Mouse (Mus musculus) CH12.LX (cell line): ENCODE measurements around the gene Olfr1155. TPM values are rescaled to one million over a fixed set of nuclear protein-coding genes. Genes with fewer than 3 reads are reported as not detected.

Experiments
- DNase-seq: peaks from one replicate; pipeline ENCODE4 v3.0.0-alpha.2; 2013; ENCODE audit errors: extremely low read depth
- H3K27ac ChIP-seq: 2 replicates; pipeline ENCODE4 v1.5.1; 2012; ENCODE audit warnings: low read depth, mild to moderate bottlenecking, control low read depth, moderate library complexity; ENCODE audit not compliant: insufficient read depth
- H3K27me3 ChIP-seq: replicated peaks from 2 replicates; pipeline ENCODE3; 2012; ENCODE audit warnings: inconsistent platforms
- H3K36me3 ChIP-seq, 2 experiments: replicated peaks in 1 of 2; 2 replicates each; pipeline versions ENCODE3 to v1.6.1; 2012; ENCODE audit warnings: inconsistent platforms in 1 of 2, low read length in 1 of 2, mild to moderate bottlenecking in 1 of 2, mixed read lengths in 1 of 2, moderate library complexity in 1 of 2; ENCODE audit not compliant: control insufficient read depth in 1 of 2, insufficient read depth in 1 of 2
- H3K4me1 ChIP-seq, 2 experiments: 2 replicates each; pipeline ENCODE4 v1.6.1; 2012; ENCODE audit warnings: inconsistent platforms in 1 of 2, moderate library complexity in 1 of 2; ENCODE audit not compliant: insufficient read depth in 2 of 2, control insufficient read depth in 1 of 2
- H3K4me2 ChIP-seq: 2 replicates; pipeline ENCODE4 v1.6.1; 2012; ENCODE audit warnings: low read depth, mild to moderate bottlenecking, control low read depth; ENCODE audit not compliant: poor library complexity, insufficient read depth, severe bottlenecking
- H3K4me3 ChIP-seq, 3 experiments: fragments of 150-350 bp in 1 of 3; sonication (generic) in 1 of 3; replicated peaks in 1 of 3; 2 replicates each; pipeline versions ENCODE3 to v1.5.1; 2011 to 2012; ENCODE audit warnings: low read depth in 2 of 3, low read length in 2 of 3, mild to moderate bottlenecking in 2 of 3, moderate library complexity in 2 of 3, control low read depth in 1 of 3, improper control_type of control experiment in 1 of 3, inconsistent platforms in 1 of 3, mixed read lengths in 1 of 3; ENCODE audit not compliant: poor library complexity in 1 of 3
- H3K79me2 ChIP-seq: replicated peaks from 2 replicates; pipeline ENCODE4 v1.6.1; 2012; ENCODE audit warnings: mild to moderate bottlenecking, moderate library complexity; ENCODE audit not compliant: control insufficient read depth, poor library complexity, insufficient read depth, severe bottlenecking; ENCODE audit errors: extremely low read depth
- H3K9ac ChIP-seq: 2 replicates; pipeline ENCODE4 v1.6.1; 2012; ENCODE audit warnings: low read depth, mild to moderate bottlenecking, control low read depth, moderate library complexity; ENCODE audit not compliant: insufficient read depth
- H3K9me3 ChIP-seq: replicated peaks from 2 replicates; pipeline ENCODE3; 2012; ENCODE audit warnings: low read length, inconsistent platforms, mixed read lengths
- BHLHE40 ChIP-seq: IDR thresholded peaks from 2 replicates; pipeline ENCODE4 v1.6.1; 2011; ENCODE audit warnings: mild to moderate bottlenecking, low read depth, low read length, improper control_type of control experiment
- EP300 ChIP-seq: IDR thresholded peaks from 2 replicates; pipeline ENCODE4 v1.6.1; 2011; ENCODE audit warnings: low read length, improper control_type of control experiment
- GABPA ChIP-seq: IDR thresholded peaks from 2 replicates; pipeline ENCODE4 v1.6.1; 2012; ENCODE audit warnings: low read depth, low read length, improper control_type of control experiment, inconsistent platforms; ENCODE audit not compliant: insufficient replicate concordance
- HCFC1 ChIP-seq: IDR thresholded peaks from 2 replicates; pipeline ENCODE4 v1.6.1; 2012; ENCODE audit warnings: low read depth, mild to moderate bottlenecking, inconsistent platforms, low read length, improper control_type of control experiment
- JUN ChIP-seq: IDR thresholded peaks from 2 replicates; pipeline ENCODE4 v1.6.1; 2011; ENCODE audit warnings: low read depth, mild to moderate bottlenecking, low read length, improper control_type of control experiment, moderate library complexity; ENCODE audit not compliant: insufficient read depth
- KAT2A ChIP-seq: IDR thresholded peaks from 2 replicates; pipeline ENCODE4 v1.6.1; 2012; ENCODE audit warnings: low read length, improper control_type of control experiment, inconsistent platforms; ENCODE audit not compliant: insufficient replicate concordance
- MAX ChIP-seq: IDR thresholded peaks from 2 replicates; pipeline ENCODE4 v1.6.1; 2011; ENCODE audit warnings: low read length, improper control_type of control experiment
- MAZ ChIP-seq: IDR thresholded peaks from 2 replicates; pipeline ENCODE4 v1.6.1; 2012; ENCODE audit warnings: low read depth, mild to moderate bottlenecking, inconsistent platforms, low read length, improper control_type of control experiment, moderate library complexity
- MEF2A ChIP-seq: IDR thresholded peaks from 2 replicates; pipeline ENCODE4 v1.6.1; 2014; ENCODE audit warnings: low read depth, mild to moderate bottlenecking, inconsistent platforms, low read length, improper control_type of control experiment, borderline replicate concordance
- NELFE ChIP-seq: IDR thresholded peaks from 2 replicates; pipeline ENCODE4 v1.6.1; 2011; ENCODE audit warnings: low read depth, low read length, improper control_type of control experiment
- PAX5 ChIP-seq: IDR thresholded peaks from 2 replicates; pipeline ENCODE4 v1.6.1; 2012; ENCODE audit warnings: low read length, inconsistent platforms, mixed read lengths
- POLR2A ChIP-seq: IDR thresholded peaks from 2 replicates; pipeline ENCODE4 v1.6.1; 2011; ENCODE audit warnings: low read depth, mild to moderate bottlenecking, improper control_type of control experiment, low read length
- POLR2AphosphoS2 ChIP-seq: IDR thresholded peaks from 2 replicates; pipeline ENCODE4 v1.6.1; 2011; ENCODE audit warnings: low read depth, low read length, improper control_type of control experiment
- RCOR1 ChIP-seq: conservative IDR thresholded peaks from 2 replicates; pipeline ENCODE4 v1.6.1; 2012; ENCODE audit warnings: low read depth, mild to moderate bottlenecking, inconsistent platforms, low read length, improper control_type of control experiment
- SIN3A ChIP-seq: IDR thresholded peaks from 2 replicates; pipeline ENCODE4 v1.6.1; 2012; ENCODE audit warnings: low read length, improper control_type of control experiment, inconsistent platforms
- TCF12 ChIP-seq: IDR thresholded peaks from 2 replicates; pipeline ENCODE4 v1.6.1; 2014; ENCODE audit warnings: low read depth, mild to moderate bottlenecking, inconsistent platforms, low read length, improper control_type of control experiment
- USF2 ChIP-seq: conservative IDR thresholded peaks from 2 replicates; pipeline ENCODE4 v1.6.1; 2011; ENCODE audit warnings: low read depth, low read length, improper control_type of control experiment
- ZKSCAN1 ChIP-seq: IDR thresholded peaks from 2 replicates; pipeline ENCODE4 v1.6.1; 2012; ENCODE audit warnings: low read depth, inconsistent platforms, low read length, improper control_type of control experiment, borderline replicate concordance
- ZNF384 ChIP-seq: IDR thresholded peaks from 2 replicates; pipeline ENCODE4 v1.6.1; 2012; ENCODE audit warnings: low read depth, low read length, improper control_type of control experiment, inconsistent platforms
- dilution Hi-C: fragments of 300-500 bp; cut with MboI; formaldehyde crosslinking; loops from 2 replicates; pipeline ENCODE4 v1.14.3; 2020; ENCODE audit warnings: low sequenced_read_pairs; ENCODE audit not compliant: extremely low pct_unique_long_range_greater_than_20kb, extremely low pct_ligation_motif_present
- in situ Hi-C: fragments of 300-500 bp; cut with MboI; formaldehyde crosslinking; loops from 3 replicates; pipeline ENCODE4 v1.14.3; 2019; ENCODE audit warnings: low sequenced_read_pairs, low pct_ligation_motif_present, low pct_unique_long_range_greater_than_20kb, mixed read lengths
- polyA plus RNA-seq: library from polyadenylated mRNA; unstranded; fragments of >175 nt; gene quantifications from 2 replicates; pipeline ENCODE4 v1.2.1, GENCODE M21; 2012; ENCODE audit warnings: low read depth; ENCODE audit not compliant: insufficient read length
- total RNA-seq, 2 experiments: library from RNA; depleted of rRNA; stranded (reverse); fragments of 300-350 nt in 1 of 2; fragments of >200 nt in 1 of 2; gene quantifications; 2 replicates each; pipeline ENCODE4 v1.2.3; 2012 to 2014

Gene Olfr1155
- total RNA-seq (2012; rRNA removed) (not detected in 2 replicates), total RNA-seq (2014; rRNA removed) (not detected in 2 replicates), polyA plus RNA-seq (not detected in 2 replicates)

GRCm38 (mm10) chr2:87945037-87945436 is at the start of gene Olfr1155:
Olfr1155 (minus strand) TSS chr2:87945137.
- in situ Hi-C loops: no loop called here
- H3K36me3 ChIP-seq: no peaks in the 10 kb centered on the region
- no peak for DNase-seq
- no peak within 1 kb of the TSS for H3K4me3 ChIP-seq
- H3K27me3 ChIP-seq: no peaks in the 10 kb centered on the region
- H3K9ac ChIP-seq: no peak within 1 kb of the TSS
- no peak within 1 kb of the TSS for H3K27ac ChIP-seq
- H3K79me2 ChIP-seq: no peaks in the 10 kb centered on the region
- no peak for TF ChIP-seq TCF12
- no peak for TF ChIP-seq MAX
- no peak for TF ChIP-seq RCOR1
- TF ChIP-seq KAT2A: no peak
- TF ChIP-seq POLR2AphosphoS2: no peak
- no peak for TF ChIP-seq NELFE
- no peak for TF ChIP-seq MEF2A
- no peak for TF ChIP-seq BHLHE40
- no peak for TF ChIP-seq EP300
- no peak for TF ChIP-seq ZNF384
- TF ChIP-seq GABPA: no peak
- TF ChIP-seq POLR2A: no peak
- TF ChIP-seq ZKSCAN1: no peak
- no peak for TF ChIP-seq JUN
- TF ChIP-seq USF2: no peak
- TF ChIP-seq MAZ: no peak
- no peak for TF ChIP-seq HCFC1
- no peak for TF ChIP-seq PAX5
- H3K9me3 ChIP-seq: peaks cover 16% of the 10 kb centered on the region
- dilution Hi-C loops: no loop called here
- no peaks in the 10 kb centered on the region for H3K4me1 ChIP-seq
- H3K4me2 ChIP-seq: no peak within 1 kb of the TSS

- in situ Hi-C loops (no loop called here), dilution Hi-C loops (no loop called here)
- no peak within 1 kb of the TSS for H3K27ac ChIP-seq
- no peak within 1 kb of the TSS for H3K4me2 ChIP-seq
- TF ChIP-seq KAT2A (no peak), GABPA (no peak), ZKSCAN1 (no peak), SIN3A (no peak), PAX5 (no peak)
- H3K9ac ChIP-seq: no peak within 1 kb of the TSS
- no peak within 1 kb of the TSS for H3K4me3 ChIP-seq
- DNase-seq: no peak
- no peaks in the 10 kb centered on the region for H3K36me3 ChIP-seq
- no peaks in the 10 kb centered on the region for H3K79me2 ChIP-seq
- H3K9me3 ChIP-seq: peaks cover 11% of the 10 kb centered on the region
- no peaks in the 10 kb centered on the region for H3K4me1 ChIP-seq
- H3K27me3 ChIP-seq: no peaks in the 10 kb centered on the region
These were observed 44.9 kb upstream of the Olfr1155 start, which contains the start of gene Olfr1158 for GRCm38 (mm10) chr2:87989813-87990212. Olfr1158 (plus strand) TSS chr2:87990113.
